Mouse (Mus musculus) cerebellum, postnatal 14 days (tissue): ENCODE data around the gene Zbtb24.

Experiments used
- DNase-seq, 2 experiments: peaks; one replicate each; pipeline ENCODE4 v3.0.0; 2021; ENCODE audit warnings: mixed read lengths in 2 of 2

Gene Zbtb24

GRCm38 (mm10) chr10:41470693-41471092 is 20.5 kb downstream of the Zbtb24 start:
- DNase-seq = no peak

- no peak for DNase-seq
These were observed 22.4 kb downstream of the Zbtb24 start for GRCm38 (mm10) chr10:41472534-41472933.

- DNase-seq = no peak
These were observed 22.8 kb downstream of the Zbtb24 start for GRCm38 (mm10) chr10:41472962-41473481.

GRCm38 (mm10) chr10:41473782-41474468 is 23.7 kb downstream of the Zbtb24 start:
- DNase-seq = no peak

GRCm38 (mm10) chr10:41474981-41475391 is 24.8 kb downstream of the Zbtb24 start:
- DNase-seq = no peak

GRCm38 (mm10) chr10:41476171-41477017 is 26.2 kb downstream of the Zbtb24 start, which contains the start of gene Mical1:
Mical1 (plus strand) TSS chr10:41476314.
- DNase-seq = peak in 1 of 2 experiments; percentile 31

- DNase-seq = no peak
These were observed 26.8 kb downstream of the Zbtb24 start for GRCm38 (mm10) chr10:41477018-41477277.

GRCm38 (mm10) chr10:41477278-41478181 is 27.3 kb downstream of the Zbtb24 start:
- peak in 1 of 2 experiments; percentile 39 for DNase-seq

- no peak for DNase-seq
These were observed 29.8 kb downstream of the Zbtb24 start for GRCm38 (mm10) chr10:41479961-41480360.

- peak in 1 of 2 experiments; percentile 12 for DNase-seq
These were observed 31.0 kb downstream of the Zbtb24 start for GRCm38 (mm10) chr10:41480938-41481880.

GRCm38 (mm10) chr10:41482446-41482845 is 32.3 kb downstream of the Zbtb24 start:
- peak in 1 of 2 experiments; percentile 21 for DNase-seq

GRCm38 (mm10) chr10:41485778-41486177 is 35.6 kb downstream of the Zbtb24 start:
- no peak for DNase-seq

- DNase-seq = peak in 1 of 2 experiments; percentile 11
These were observed 36.5 kb downstream of the Zbtb24 start for GRCm38 (mm10) chr10:41486506-41487170.

- DNase-seq = no peak
These were observed 38.7 kb downstream of the Zbtb24 start for GRCm38 (mm10) chr10:41488877-41489276.

- DNase-seq = no peak
These were observed 39.1 kb downstream of the Zbtb24 start for GRCm38 (mm10) chr10:41489294-41489693.

GRCm38 (mm10) chr10:41489708-41490517 is 39.7 kb downstream of the Zbtb24 start, which contains the start of the genes Smpd2 and Ppil6:
Smpd2 (minus strand) TSS chr10:41490369.
Ppil6 (plus strand) TSS chr10:41490439.
- DNase-seq = peak; percentile 92 to 94

GRCm38 (mm10) chr10:41490518-41490873 is 40.3 kb downstream of the Zbtb24 start:
- DNase-seq = no peak

- peak in 1 of 2 experiments; percentile 14 for DNase-seq
These were observed 40.9 kb downstream of the Zbtb24 start for GRCm38 (mm10) chr10:41491111-41491510.

- DNase-seq = peak in 1 of 2 experiments; percentile 18
These were observed 50.8 kb downstream of the Zbtb24 start for GRCm38 (mm10) chr10:41500941-41501340.

GRCm38 (mm10) chr10:41504996-41505395 is 54.8 kb downstream of the Zbtb24 start:
- no peak for DNase-seq
